Mouse (Mus musculus) C2C12 (cell line): ENCODE data around the gene Zdhhc1.

ENCODE experiments used
- CTCF ChIP-seq: IDR thresholded peaks from one replicate; pipeline ENCODE4 v1.5.1; 2011; ENCODE audit not compliant: control insufficient read depth, insufficient read depth, insufficient read length
- MAX ChIP-seq: IDR thresholded peaks from one replicate; pipeline ENCODE4 v1.6.1; 2011; ENCODE audit warnings: mild to moderate bottlenecking, control low read depth

GRCm38 (mm10) chr8:105441433-105441832, 55.3 kb downstream of the Zdhhc1 start:
- TF ChIP-seq CTCF (no peak), MAX (no peak)
